Mouse (Mus musculus) heart, adult 2 months (tissue): ENCODE results near the gene Slco1a6.

ENCODE experiments used
- CTCF ChIP-seq: fragments of 200-600 bp; IDR thresholded peaks from 2 replicates; pipeline ENCODE4 v1.8.1; 2022; ENCODE audit warnings: antibody characterized with exemption, mild to moderate bottlenecking, moderate library complexity
- POLR2A ChIP-seq: fragments of 200-500 bp; IDR thresholded peaks from 2 replicates; pipeline ENCODE4 v1.6.1; 2011; ENCODE audit warnings: mild to moderate bottlenecking, low read depth, low read length, control low read depth; ENCODE audit not compliant: insufficient read depth

GRCm38 (mm10) chr6:142194245-142194644 is 14.1 kb downstream of the Slco1a6 start:
- no peak for TF ChIP-seq POLR2A
- no peak for TF ChIP-seq CTCF
